Mouse (Mus musculus): ENCODE measurements around the gene Prkar1a.

Prkar1a gene

GRCm38 (mm10) chr11:109672881-109673739 lies 23.9 kb downstream of the Prkar1a start:
- no peak for DNase-seq (ENCODE audit: low spot score in 2 of 2)

GRCm38 (mm10) chr11:109673741-109674140 lies 24.5 kb downstream of the Prkar1a start:
- DNase-seq (ENCODE audit: low spot score in 2 of 2): no peak

- no peak for DNase-seq (ENCODE audit: low spot score in 2 of 2)
Observed at GRCm38 (mm10) chr11:109674542-109674941, 25.3 kb downstream of the Prkar1a start.

- no peak for DNase-seq (ENCODE audit: low spot score in 2 of 2)
Observed at GRCm38 (mm10) chr11:109675208-109675607, 26.0 kb downstream of the Prkar1a start.

GRCm38 (mm10) chr11:109675771-109676170 lies 26.6 kb downstream of the Prkar1a start:
- no peak for DNase-seq (ENCODE audit: low spot score in 2 of 2)

GRCm38 (mm10) chr11:109676621-109677373 lies 27.6 kb downstream of the Prkar1a start:
- no peak for DNase-seq (ENCODE audit: low spot score in 2 of 2)

GRCm38 (mm10) chr11:109678291-109678690 lies 29.1 kb downstream of the Prkar1a start:
- DNase-seq (ENCODE audit: low spot score in 2 of 2): no peak

- no peak for DNase-seq (ENCODE audit: low spot score in 2 of 2)
Observed at GRCm38 (mm10) chr11:109680934-109681333, 31.7 kb downstream of the Prkar1a start.

- DNase-seq (ENCODE audit: low spot score in 2 of 2): no peak
Observed at GRCm38 (mm10) chr11:109681556-109681955, 32.4 kb downstream of the Prkar1a start.

GRCm38 (mm10) chr11:109682221-109682620 lies 33.0 kb downstream of the Prkar1a start:
- no peak for DNase-seq (ENCODE audit: low spot score in 2 of 2)

- DNase-seq (ENCODE audit: low spot score in 2 of 2): no peak
Observed at GRCm38 (mm10) chr11:109689539-109689938, 40.3 kb downstream of the Prkar1a start.

GRCm38 (mm10) chr11:109692737-109693136 lies 43.5 kb downstream of the Prkar1a start:
- no peak for DNase-seq (ENCODE audit: low spot score in 2 of 2)

GRCm38 (mm10) chr11:109696519-109696918 lies 47.3 kb downstream of the Prkar1a start:
- DNase-seq (ENCODE audit: low spot score in 2 of 2): no peak

GRCm38 (mm10) chr11:109697089-109697643 lies 48.0 kb downstream of the Prkar1a start:
- DNase-seq (ENCODE audit: low spot score in 2 of 2): no peak

- no peak for DNase-seq (ENCODE audit: low spot score in 2 of 2)
Observed at GRCm38 (mm10) chr11:109698740-109699139, 49.5 kb downstream of the Prkar1a start.

- no peak for DNase-seq (ENCODE audit: low spot score in 2 of 2)
Observed at GRCm38 (mm10) chr11:109699784-109700183, 50.6 kb downstream of the Prkar1a start.

- no peak for DNase-seq (ENCODE audit: low spot score in 2 of 2)
Observed at GRCm38 (mm10) chr11:109700761-109701160, 51.6 kb downstream of the Prkar1a start.

GRCm38 (mm10) chr11:109702031-109702815 lies 53.0 kb downstream of the Prkar1a start:
- DNase-seq (ENCODE audit: low spot score in 2 of 2): no peak

- no peak for DNase-seq (ENCODE audit: low spot score in 2 of 2)
Observed at GRCm38 (mm10) chr11:109703845-109704244, 54.6 kb downstream of the Prkar1a start.

GRCm38 (mm10) chr11:109704311-109705205 lies 55.4 kb downstream of the Prkar1a start:
- DNase-seq (ENCODE audit: low spot score in 2 of 2): no peak
